Mouse (Mus musculus): ENCODE measurements around the gene Nfib.
"Not testable (repeated sequence)": the region's sequence is repeated elsewhere in the genome, so short reads cannot be mapped to it uniquely, and the experiment has no call there.

Gene Nfib

DNA sequence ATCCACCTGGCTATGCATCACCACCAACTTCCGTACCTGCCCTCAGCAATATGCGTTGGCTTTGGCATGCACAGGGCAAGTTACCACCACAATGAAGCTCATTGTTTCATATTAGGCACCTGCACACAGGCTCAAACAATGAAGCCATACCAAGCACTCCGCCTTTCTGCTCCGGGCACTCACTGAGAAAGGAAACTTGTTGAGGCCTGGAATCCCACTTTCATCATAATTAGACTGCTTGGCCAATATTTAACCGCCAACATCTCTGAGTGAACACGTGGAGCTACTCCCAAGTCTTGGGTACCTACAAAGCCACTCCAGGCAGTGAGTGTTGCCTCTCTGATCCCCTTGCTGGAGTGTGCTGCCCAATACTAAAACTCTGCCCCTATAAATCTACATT is 422.0 kb downstream of the Nfib start:
- DNase-seq = no peak

- no peak for DNase-seq
Measured at GRCm38 (mm10) chr4:82275996-82276395, 429.6 kb downstream of the Nfib start.

DNA sequence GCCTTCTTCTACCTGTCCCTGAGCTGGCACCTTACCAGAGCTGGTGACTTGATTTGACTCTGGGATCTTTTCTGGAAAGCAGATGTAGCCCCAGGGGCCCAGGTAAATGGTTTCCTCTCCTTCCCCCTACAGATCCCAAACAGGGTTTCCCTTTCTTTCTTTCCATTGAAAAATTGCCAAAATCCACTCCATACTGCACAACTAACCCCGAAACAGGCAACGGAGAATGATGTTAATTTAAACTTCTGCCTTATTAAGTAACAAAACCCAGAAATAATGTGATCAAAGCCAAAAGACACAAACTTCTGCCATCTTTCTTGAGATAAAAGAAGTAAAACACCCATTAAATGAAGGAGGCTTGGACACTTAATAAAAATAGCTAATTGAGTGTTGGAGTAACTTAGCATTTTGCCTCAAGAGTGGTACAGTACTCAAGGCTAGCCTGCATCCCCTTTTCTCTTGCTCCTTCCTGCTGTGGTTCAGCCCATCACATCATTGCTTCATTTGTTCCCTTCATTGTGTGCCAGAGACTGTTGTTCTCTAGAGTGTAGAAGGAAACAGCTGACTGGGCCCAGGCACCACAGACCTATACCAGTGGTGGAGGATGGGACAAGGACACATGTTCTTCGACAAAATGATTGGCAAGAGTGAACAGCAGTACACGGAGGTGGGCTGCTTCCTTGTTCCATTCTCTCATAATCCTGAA is 432.3 kb downstream of the Nfib start:
- no peak for DNase-seq

- DNase-seq = no peak
Measured at GRCm38 (mm10) chr4:82272099-82272498, 433.5 kb downstream of the Nfib start.

DNA sequence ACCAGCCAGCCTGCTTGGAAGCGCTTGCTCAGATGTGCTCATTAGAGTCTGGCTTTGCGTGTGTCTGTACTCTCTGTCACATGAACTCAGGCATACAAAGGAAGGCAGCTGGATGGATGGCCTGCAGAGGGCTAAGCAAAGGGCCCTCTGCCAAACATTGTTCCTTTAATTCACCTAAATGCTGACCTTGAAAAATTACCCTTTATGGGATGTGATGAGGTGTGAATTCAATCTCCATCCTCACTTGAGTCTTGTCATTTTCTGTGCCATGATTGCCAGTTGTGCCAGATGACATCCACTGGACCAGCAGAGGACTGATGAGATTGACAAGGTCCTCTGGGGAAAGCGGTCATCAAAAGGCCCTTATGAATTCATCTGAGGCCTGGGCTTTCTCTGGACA is 434.0 kb downstream of the Nfib start:
- peak; percentile 12 for DNase-seq

DNA sequence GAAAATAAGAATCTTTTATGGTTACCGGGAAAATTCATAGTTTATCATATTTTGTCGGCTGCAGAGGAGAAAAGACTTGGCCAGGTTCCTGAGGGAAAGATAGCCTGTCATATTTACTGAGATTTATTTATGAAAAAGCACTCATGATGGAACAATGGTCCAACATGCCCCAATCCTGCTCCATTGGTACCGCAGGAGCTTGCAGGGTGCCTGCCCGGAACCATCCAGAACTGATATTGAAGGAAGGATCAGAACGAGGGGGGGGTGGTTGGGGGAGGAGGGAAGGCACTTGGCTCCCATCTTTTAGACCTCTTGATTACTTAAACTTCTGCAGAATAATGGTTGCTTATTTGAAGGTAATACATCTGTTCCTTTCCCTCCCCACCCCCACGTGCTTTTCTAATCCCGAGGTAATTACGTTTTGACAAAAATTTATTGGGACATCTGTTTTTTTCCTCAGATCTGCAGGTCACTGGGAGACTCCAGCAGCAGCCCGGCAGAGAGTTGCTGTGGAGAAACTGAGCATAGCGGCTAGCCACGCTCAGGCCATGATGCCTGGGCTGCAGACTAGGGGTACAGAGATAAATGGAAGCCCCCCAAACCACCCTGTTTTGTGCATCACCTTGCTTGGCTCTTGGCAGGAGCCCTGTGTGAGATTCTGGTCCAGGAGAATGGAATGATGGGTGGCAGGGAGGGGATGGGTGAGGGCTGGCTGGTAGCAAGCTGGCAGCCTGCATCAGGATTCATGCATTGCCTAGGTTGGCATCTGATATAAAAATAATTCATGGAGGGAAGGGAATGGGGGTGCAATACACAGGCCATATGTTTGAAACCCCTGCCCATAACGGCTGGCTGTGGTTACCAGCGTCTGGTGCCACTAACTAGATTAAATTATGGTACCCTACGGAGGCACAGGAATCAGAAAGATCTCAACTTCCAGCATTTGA is 437.4 kb downstream of the Nfib start:
- no peak for DNase-seq

DNA sequence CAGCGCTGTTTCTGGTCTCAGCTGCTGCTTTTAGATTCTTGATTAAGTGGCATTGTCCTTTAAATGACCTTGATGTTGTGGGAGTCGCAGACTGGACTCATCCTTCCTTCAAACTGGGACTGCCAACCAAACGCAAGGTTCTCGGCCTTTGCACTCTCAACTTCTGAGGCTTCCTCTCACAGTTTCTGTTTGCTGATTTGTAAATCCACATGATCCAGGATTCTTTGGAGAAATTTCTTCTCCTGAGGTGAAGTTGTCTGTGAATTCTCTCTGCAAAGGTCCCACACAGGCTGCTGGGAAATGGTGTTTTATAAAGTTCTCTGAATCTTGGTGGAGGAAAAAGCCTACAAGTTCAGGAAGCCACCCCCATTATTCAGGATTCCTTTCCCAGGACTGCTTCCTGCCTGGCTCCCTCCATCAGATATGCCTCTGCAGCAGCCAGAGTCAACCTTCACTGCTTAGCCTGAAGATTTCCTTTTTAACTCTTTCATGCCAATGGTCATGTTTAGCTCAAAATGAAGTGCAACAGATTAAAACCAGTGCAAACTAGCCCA is 439.4 kb downstream of the Nfib start:
- peak; percentile 27 for DNase-seq

DNA sequence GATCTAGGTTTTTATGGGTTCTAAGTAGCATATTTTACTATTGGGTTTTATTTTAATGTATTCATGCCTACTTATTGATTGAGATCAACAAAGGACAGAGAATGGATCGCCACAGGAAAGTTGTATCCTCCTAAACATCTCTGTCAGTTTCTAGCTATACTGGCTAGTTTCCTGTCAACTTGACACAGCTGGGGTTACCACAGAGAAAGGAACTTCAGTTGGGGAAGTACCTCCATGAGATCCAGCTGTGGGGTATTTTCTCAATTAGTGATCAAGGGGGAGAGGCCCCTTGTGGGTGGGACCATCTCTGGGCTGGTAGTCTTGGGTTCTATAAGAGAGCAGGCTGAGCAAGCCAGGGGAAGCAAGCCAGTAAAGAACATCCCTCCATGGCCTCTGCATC is 447.0 kb downstream of the Nfib start:
- not testable (repeated sequence) for DNase-seq

DNA sequence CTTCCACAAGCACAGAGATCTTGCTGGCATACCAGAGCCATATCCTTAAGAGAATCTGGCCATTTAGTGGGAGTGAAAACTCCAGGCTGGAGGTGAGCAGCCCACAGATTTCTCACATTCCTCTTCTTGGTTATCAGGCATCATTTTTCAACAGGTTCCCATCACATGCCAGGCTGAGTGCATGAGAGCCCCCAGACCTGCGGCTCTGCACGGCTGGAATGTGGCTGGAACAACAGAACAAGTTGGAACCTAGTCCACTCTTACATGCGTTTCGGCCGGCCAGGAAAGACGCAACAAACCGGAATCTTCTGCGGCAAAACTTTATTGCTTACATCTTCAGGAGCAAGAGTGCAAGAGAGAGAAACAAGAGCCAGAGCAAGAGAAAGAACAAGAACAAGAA is 453.5 kb downstream of the Nfib start:
- no peak for DNase-seq

GRCm38 (mm10) chr4:82250355-82250659 is 455.2 kb downstream of the Nfib start:
- DNase-seq = no peak

GRCm38 (mm10) chr4:82249518-82250354 is 455.8 kb downstream of the Nfib start:
- no peak for DNase-seq

- no peak for DNase-seq
Measured at GRCm38 (mm10) chr4:82248961-82249360, 456.6 kb downstream of the Nfib start.

GRCm38 (mm10) chr4:82248031-82248430 is 457.5 kb downstream of the Nfib start:
- no peak for DNase-seq

DNA sequence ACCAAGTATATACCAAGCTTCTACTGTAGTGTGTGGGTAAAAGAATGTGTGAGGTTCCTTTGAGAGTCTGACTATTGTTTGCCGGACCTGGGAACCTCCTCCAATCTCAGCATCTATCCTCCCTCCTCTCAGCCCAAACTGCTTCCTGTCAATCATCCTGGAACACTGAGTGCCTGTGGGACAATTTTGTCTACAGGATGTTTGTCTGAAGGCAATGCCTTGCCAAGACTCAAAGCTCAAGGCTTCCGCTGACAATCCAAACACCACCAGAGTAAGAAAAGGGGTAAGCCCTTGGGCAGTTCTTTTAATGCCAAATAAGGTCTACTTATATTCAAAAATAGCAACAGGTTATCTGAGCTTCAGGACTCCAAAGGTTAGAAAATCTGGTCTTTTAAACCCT is 459.3 kb downstream of the Nfib start:
- DNase-seq = no peak
